9 mouse cellular contexts compared by ENCODE assay signal in genomic region chr10:69211560-69211959, GRCm38 (mm10). TPM values are rescaled to one million over a fixed set of nuclear protein-coding genes. Genes with fewer than 3 reads are reported as not detected.
DNase-seq lines count a peak whose midpoint lies in the region; TF ChIP-seq lines count a peak whose summit lies in the region.
"Had no signal": no experiment of that assay in that cellular context is flagged by ENCODE, and none has a peak within 500 bp of the region (broad histone marks: within the 10 kb centered on the region; RNA-seq: fewer than 3 reads in every experiment).

No protein-coding gene starts in this region.

- no peak for TF ChIP-seq CTCF in E14TG2a.4 (conservative IDR thresholded peaks at IDR 0.05; ENCODE audit: low read length)

- peaks cover 54% of the 10 kb centered on the region for H3K27me3 ChIP-seq in E14TG2a.4 (ENCODE audit: insufficient read depth, low read length)
- no peaks in the 10 kb centered on the region for H3K27me3 ChIP-seq in midbrain, embryonic 10.5 days (ENCODE audit: low read depth, poor library complexity, severe bottlenecking)

- H3K4me3 ChIP-seq in E14TG2a.4 (replicated peaks; ENCODE audit: low read length): peak overlapping the region; percentile 35; the same call in 1 of the 2 replicates
- H3K4me3 ChIP-seq in midbrain, embryonic 10.5 days: peak overlapping the region; percentile 89

- peak; percentile 79 for DNase-seq in adrenal gland, postnatal 14 days
- peak; percentile 77 for DNase-seq in heart, adult 8-10 months (ENCODE audit: low spot score)
- DNase-seq in kidney, postnatal 25 days: peak; percentile 33 to 52
- no peak for DNase-seq in midbrain, embryonic 10.5 days (ENCODE audit: low spot score)
- no peak for DNase-seq in layer of hippocampus, adult 9-10 months (ENCODE audit: low spot score)
- no peak for DNase-seq in cerebellum, postnatal 36 days
- no peak for DNase-seq in left cerebral cortex, adult 18-20 months (ENCODE audit: low spot score in 2 of 2)

- WGBS in midbrain, embryonic 10.5 days: 59% methylated on average over 8 of the region's 8 CpGs

- H3K4me1 ChIP-seq in E14TG2a.4 (replicated peaks; ENCODE audit: low read depth, low read length): peaks cover 36% of the 10 kb centered on the region
- H3K4me1 ChIP-seq in midbrain, embryonic 10.5 days: peaks cover 25% of the 10 kb centered on the region

- H3K36me3 ChIP-seq in E14TG2a.4 (ENCODE audit: insufficient read depth, low read length): no peaks in the 10 kb centered on the region
- H3K36me3 ChIP-seq in midbrain, embryonic 10.5 days: peaks cover 16% of the 10 kb centered on the region

- peak overlapping the region; percentile 98 for H3K27ac ChIP-seq in midbrain, embryonic 10.5 days (replicated peaks)

- peaks cover 10% of the 10 kb centered on the region for H3K9me3 ChIP-seq in E14TG2a.4 (ENCODE audit: low read length)
- peaks cover 4% of the 10 kb centered on the region for H3K9me3 ChIP-seq in midbrain, embryonic 10.5 days (replicated peaks)

RNA-seq across cellular contexts. Expression of gene A930033H14Rik, which starts 1.3 kb away (rescaled TPM):
- 2.4 and 3.7 TPM in 2 replicates for total RNA-seq in adrenal gland, postnatal 14 days (2021)
- total RNA-seq in heart, adult 8-10 months (2022): 1 to 10 TPM in 2 of 4 experiments, under 1 TPM in 2; 0.75 to 1.7 (median 1.1) TPM
- polyA plus RNA-seq in midbrain, embryonic 10.5 days (2016; fragmentation: Nextera tagmentation; extraction: Ambion mirVana): 1.0 and 1.1 TPM in 2 replicates
- total RNA-seq in left cerebral cortex, adult 18-20 months (2021): 1 to 10 TPM; 1.9 to 3.0 TPM
- polyA plus RNA-seq: erythroblast, embryonic 14.5 days had no signal

Comparison
In these comparisons a context has a peak if more than half of its experiments do, and no peak if none do; other contexts are left out.
1. DNase-seq: peak in adrenal gland, postnatal 14 days (single experiment), heart, adult 8-10 months (single experiment) and kidney, postnatal 25 days (2 of 2); none in midbrain, embryonic 10.5 days (single experiment), layer of hippocampus, adult 9-10 months (single experiment), cerebellum, postnatal 36 days (0 of 2) and left cerebral cortex, adult 18-20 months (0 of 2).